Mouse (Mus musculus): ENCODE measurements around the gene BC030867.

GRCm38 (mm10) chr11:102217876-102218430 lies 30.7 kb upstream of the BC030867 start:
- TF ChIP-seq CTCF (IDR thresholded peaks at IDR 0.05; ENCODE audit: low read depth, low read length) (no peak), POLR2A (IDR thresholded peaks at IDR 0.05; ENCODE audit: borderline replicate concordance, low read depth, low read length) (no peak)

Measured in bone marrow macrophage, adult 2 months (primary cell).